Mouse (Mus musculus) stomach, embryonic 14.5 days (tissue): ENCODE results near the gene Ankrd33. TPM values are rescaled to one million over a fixed set of nuclear protein-coding genes. Genes with fewer than 3 reads are reported as not detected.

Experiments
- ATAC-seq: fragments of 200-750 bp; cut with Nextera tagmentation; 2 replicates; pipeline ENCODE4 v1.8.0; 2017; ENCODE audit warnings: low read depth, moderate TSS enrichment; ENCODE audit not compliant: insufficient number of reproducible peaks, insufficient read depth, low FRiP score
- H3K27ac ChIP-seq: fragments of 300-500 bp; sonication (generic); 2 replicates; pipeline ENCODE4 v1.5.1; 2014; ENCODE audit warnings: mild to moderate bottlenecking, low read length, moderate library complexity, mixed read lengths
- H3K27me3 ChIP-seq: fragments of 300-500 bp; sonication (generic); 2 replicates; pipeline ENCODE4 v1.6.1; 2014; ENCODE audit warnings: low read length, control low read depth, mixed read lengths; ENCODE audit not compliant: control insufficient read depth, insufficient read depth
- H3K36me3 ChIP-seq: fragments of 300-500 bp; sonication (generic); 2 replicates; pipeline ENCODE4 v1.6.1; 2014; ENCODE audit warnings: mild to moderate bottlenecking, control low read depth, low read length, moderate library complexity, mixed read lengths; ENCODE audit not compliant: control insufficient read depth, insufficient read depth
- H3K4me1 ChIP-seq: fragments of 300-500 bp; sonication (generic); 2 replicates; pipeline ENCODE4 v1.6.1; 2014; ENCODE audit warnings: low read length, control low read depth, mixed read lengths; ENCODE audit not compliant: control insufficient read depth, insufficient read depth
- H3K4me2 ChIP-seq: fragments of 300-500 bp; sonication (generic); replicated peaks from 2 replicates; pipeline ENCODE4 v1.6.1; 2014; ENCODE audit warnings: low read depth, low read length, control low read depth
- H3K4me3 ChIP-seq: fragments of 300-500 bp; sonication (generic); 2 replicates; pipeline ENCODE4 v1.5.1; 2014; ENCODE audit warnings: low read depth, low read length, control low read depth
- H3K9ac ChIP-seq: fragments of 300-500 bp; sonication (generic); replicated peaks from 2 replicates; pipeline ENCODE4 v1.6.1; 2014; ENCODE audit warnings: low read depth, mild to moderate bottlenecking, control low read depth, low read length, moderate library complexity, mixed read lengths
- H3K9me3 ChIP-seq: fragments of 300-500 bp; sonication (generic); 2 replicates; pipeline ENCODE4 v1.6.1; 2016; ENCODE audit warnings: low read depth, low read length, control low read depth; ENCODE audit not compliant: control insufficient read depth
- WGBS: fragments of 180-500 bp; shearing (Covaris S2); extraction: QIAGEN DNeasy Blood & Tissue Kit; methylation state at CpG from one replicate; pipeline ENCODE4 v1.1.7; 2014; 5-methylcytosine and 5-hydroxymethylcytosine counted together
- polyA plus RNA-seq: library from polyadenylated mRNA; unstranded; fragments of >200 nt; fragmentation: Nextera tagmentation; extraction: Ambion mirVana; gene quantifications from 2 replicates; pipeline ENCODE4 v1.2.1, GENCODE M21; 2014

The Ankrd33 gene
- polyA plus RNA-seq, 1 experiment from 2014 or later = not detected

GRCm38 (mm10) chr15:101165658-101166437 lies 50.3 kb downstream of the Ankrd33 start:
- Histone ChIP-seq H3K27me3 (no peaks in the 10 kb centered on the region), H3K4me3 (no peak overlapping the region), H3K4me1 (peaks cover 28% of the 10 kb centered on the region), H3K4me2 (no peak overlapping the region), H3K9ac (no peak overlapping the region), H3K27ac (0 out of 2 replicates have a peak overlapping the region, but pooled peaks have one; percentile 21), H3K36me3 (no peaks in the 10 kb centered on the region), H3K9me3 (no peaks in the 10 kb centered on the region)
- ATAC-seq = no peak
- WGBS = 61% methylated on average over 16 of the region's 16 CpGs

GRCm38 (mm10) chr15:101167553-101167952 lies 52.0 kb downstream of the Ankrd33 start:
- Histone ChIP-seq H3K4me1 (peaks cover 24% of the 10 kb centered on the region), H3K9ac (no peak overlapping the region), H3K27ac (no peak overlapping the region), H3K9me3 (no peaks in the 10 kb centered on the region), H3K4me3 (no peak overlapping the region), H3K4me2 (no peak overlapping the region), H3K27me3 (no peaks in the 10 kb centered on the region), H3K36me3 (no peaks in the 10 kb centered on the region)
- 43% methylated on average over 11 of the region's 11 CpGs for WGBS
- ATAC-seq = no peak

Other genes starting within 250 kb of the Ankrd33 start
- 3.6 and 5.7 TPM in 2 replicates for gene Scn8a, start 245.9 kb upstream of the Ankrd33 start, polyA plus RNA-seq
- not detected in 2 replicates for gene Gm47841, start 68.4 kb upstream of the Ankrd33 start, polyA plus RNA-seq
- gene Fignl2, start 37.2 kb upstream of the Ankrd33 start, polyA plus RNA-seq = 0.38 and 0.41 TPM in 2 replicates
- gene Acvrl1, start 12.8 kb downstream of the Ankrd33 start, polyA plus RNA-seq = 15.6 and 16.9 TPM in 2 replicates
- 11.5 and 14.5 TPM in 2 replicates for gene Acvr1b, start 58.3 kb downstream of the Ankrd33 start, polyA plus RNA-seq
- 6.4 and 7.2 TPM in 2 replicates for gene Grasp, start 108.4 kb downstream of the Ankrd33 start, polyA plus RNA-seq
- gene Nr4a1, start 138.5 kb downstream of the Ankrd33 start, polyA plus RNA-seq = 10.1 and 12.1 TPM in 2 replicates
- 63.5 and 64.1 TPM in 2 replicates for gene Atg101, start 168.5 kb downstream of the Ankrd33 start, polyA plus RNA-seq
- gene 6030408B16Rik, start 177.5 kb downstream of the Ankrd33 start, polyA plus RNA-seq = 20.1 and 25.0 TPM in 2 replicates